Mouse (Mus musculus): ENCODE measurements around the gene Guk1.

- TF ChIP-seq CTCF (IDR thresholded peaks at IDR 0.05; ENCODE audit: low read depth, low read length) (no peak), POLR2A (IDR thresholded peaks at IDR 0.05; ENCODE audit: insufficient read depth, low read length) (peak; percentile 76)
Measured at GRCm38 (mm10) chr11:59191231-59192058, 567 bp downstream of the Guk1 start.

All from ES-Bruce4 (cell line).